Mouse (Mus musculus): Measurements from ENCODE around the gene Ntmt1. TPM values are rescaled to one million over a fixed set of nuclear protein-coding genes. Genes with fewer than 3 reads are reported as not detected.

Gene Ntmt1
- polyA plus RNA-seq, 1 experiment from 2014 or later, result 110 TPM

DNA sequence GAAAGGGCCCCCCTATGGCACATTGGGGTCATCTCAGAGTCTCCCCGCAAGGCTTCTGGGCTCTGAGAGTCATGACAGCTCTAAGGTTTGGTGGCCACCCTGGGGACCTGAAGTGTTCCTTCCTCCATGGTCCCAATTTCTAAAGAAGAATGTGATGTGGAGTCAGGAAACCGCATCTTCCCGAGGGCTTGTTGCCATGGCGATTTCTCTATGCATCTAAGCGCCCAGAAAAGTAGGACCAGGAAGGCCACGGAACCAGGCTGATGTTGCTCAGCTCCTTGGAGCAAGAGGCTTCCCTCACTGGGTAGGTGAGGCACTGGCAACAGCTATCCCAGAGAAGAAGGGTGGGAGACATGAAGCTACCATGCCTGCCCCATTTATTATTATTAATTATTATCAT lies 49.5 kb downstream of the Ntmt1 start:
- Histone ChIP-seq H3K36me3 (ENCODE audit: control insufficient read depth, insufficient read depth, low read length) (no peaks in the 10 kb centered on the region), H3K9ac (ENCODE audit: low read length) (no peak overlapping the region), H3K4me3 (ENCODE audit: low read depth, low read length) (no peak overlapping the region), H3K9me3 (ENCODE audit: control insufficient read depth, low read length) (no peaks in the 10 kb centered on the region), H3K4me2 (ENCODE audit: low read depth) (no peak overlapping the region), H3K27ac (ENCODE audit: low read depth, low read length) (no peak overlapping the region), H3K27me3 (ENCODE audit: control insufficient read depth, insufficient read depth, low read length) (no peaks in the 10 kb centered on the region), H3K4me1 (ENCODE audit: control insufficient read depth, insufficient read depth, low read length) (peaks cover 5% of the 10 kb centered on the region)
- ATAC-seq (ENCODE audit: insufficient read depth, low FRiP score, low TSS enrichment) (no peak), DNase-seq (ENCODE audit: low spot score) (no peak)
- WGBS, result 81% methylated on average over 6 of the region's 6 CpGs

DNA sequence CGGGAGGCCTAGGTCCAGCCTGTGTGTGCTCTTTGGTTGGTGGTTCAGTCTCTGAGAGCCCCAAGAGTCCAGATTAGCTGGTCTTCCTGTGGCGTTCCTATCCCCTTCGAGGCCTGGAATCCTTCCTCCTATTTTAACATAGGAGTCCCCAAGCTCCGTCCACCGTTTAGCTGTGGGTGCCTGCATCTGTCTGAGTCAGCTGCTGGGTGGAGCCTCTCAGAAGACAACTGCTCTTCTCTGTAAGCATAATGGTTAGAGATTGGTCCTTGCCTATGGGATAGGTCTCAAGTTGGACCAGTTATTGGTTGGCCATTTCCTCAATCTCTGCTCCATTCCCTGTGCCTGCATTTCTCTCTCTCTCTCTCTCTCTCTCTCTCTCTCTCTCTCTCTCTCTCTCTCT lies 52.2 kb downstream of the Ntmt1 start:
- WGBS, result 65% methylated on average over 5 of the region's 5 CpGs
- no peaks in the 10 kb centered on the region for H3K36me3 ChIP-seq (ENCODE audit: control insufficient read depth, insufficient read depth, low read length)
- no peak for ATAC-seq (ENCODE audit: insufficient read depth, low FRiP score, low TSS enrichment)

GRCm38 (mm10) chr2:30862081-30862480 lies 54.5 kb downstream of the Ntmt1 start:
- H3K36me3 ChIP-seq (ENCODE audit: control insufficient read depth, insufficient read depth, low read length), result no peaks in the 10 kb centered on the region
- ATAC-seq (ENCODE audit: insufficient read depth, low FRiP score, low TSS enrichment) (no peak), DNase-seq (ENCODE audit: low spot score) (no peak)
- H3K4me3 ChIP-seq (ENCODE audit: low read depth, low read length), result no peak overlapping the region
- H3K27me3 ChIP-seq (ENCODE audit: control insufficient read depth, insufficient read depth, low read length), result peaks cover 13% of the 10 kb centered on the region
- H3K4me1 ChIP-seq (ENCODE audit: control insufficient read depth, insufficient read depth, low read length), result peaks cover 9% of the 10 kb centered on the region
- 65% methylated on average over 4 of the region's 4 CpGs for WGBS
- H3K9ac ChIP-seq (ENCODE audit: low read length), result no peak overlapping the region
- H3K4me2 ChIP-seq (ENCODE audit: low read depth), result no peak overlapping the region
- H3K27ac ChIP-seq (ENCODE audit: low read depth, low read length), result no peak overlapping the region
- H3K9me3 ChIP-seq (ENCODE audit: control insufficient read depth, low read length), result no peaks in the 10 kb centered on the region

More for the DNA sequence above, 52.2 kb downstream of the Ntmt1 start:
- Histone ChIP-seq H3K27ac (ENCODE audit: low read depth, low read length) (no peak overlapping the region), H3K9me3 (ENCODE audit: control insufficient read depth, low read length) (no peaks in the 10 kb centered on the region), H3K4me2 (ENCODE audit: low read depth) (no peak overlapping the region), H3K4me3 (ENCODE audit: low read depth, low read length) (no peak overlapping the region), H3K9ac (ENCODE audit: low read length) (no peak overlapping the region), H3K4me1 (ENCODE audit: control insufficient read depth, insufficient read depth, low read length) (peaks cover 7% of the 10 kb centered on the region), H3K27me3 (ENCODE audit: control insufficient read depth, insufficient read depth, low read length) (peaks cover 8% of the 10 kb centered on the region)
- no peak for DNase-seq (ENCODE audit: low spot score)

DNA sequence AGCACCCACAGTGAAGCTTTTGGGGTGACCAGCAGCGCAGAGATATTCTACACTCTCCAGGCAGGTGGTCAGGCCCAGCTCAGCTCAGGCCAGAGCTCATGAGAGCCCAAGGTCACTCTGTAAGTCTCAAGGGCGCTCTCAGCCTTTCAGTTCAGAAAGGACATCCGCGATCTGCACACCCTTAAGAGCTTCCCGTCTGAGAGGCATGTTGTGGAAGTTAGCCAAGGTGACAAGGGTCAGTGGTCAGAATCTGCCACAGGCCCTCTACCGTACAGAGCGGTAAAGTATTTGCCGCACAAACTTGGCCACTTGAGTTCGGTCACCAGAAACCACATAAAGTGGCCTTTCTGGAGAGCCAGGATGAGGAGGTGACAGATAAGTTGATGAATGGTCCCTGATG lies 55.9 kb downstream of the Ntmt1 start:
- no peak for DNase-seq (ENCODE audit: low spot score)
- H3K27ac ChIP-seq (ENCODE audit: low read depth, low read length), result no peak overlapping the region
- H3K27me3 ChIP-seq (ENCODE audit: control insufficient read depth, insufficient read depth, low read length), result peaks cover 13% of the 10 kb centered on the region
- WGBS, result 66% methylated on average over 9 of the region's 9 CpGs
- no peak overlapping the region for H3K9ac ChIP-seq (ENCODE audit: low read length)
- H3K4me3 ChIP-seq (ENCODE audit: low read depth, low read length), result no peak overlapping the region
- ATAC-seq (ENCODE audit: insufficient read depth, low FRiP score, low TSS enrichment), result no peak
- H3K4me2 ChIP-seq (ENCODE audit: low read depth), result no peak overlapping the region
- H3K4me1 ChIP-seq (ENCODE audit: control insufficient read depth, insufficient read depth, low read length), result peaks cover 9% of the 10 kb centered on the region
- H3K9me3 ChIP-seq (ENCODE audit: control insufficient read depth, low read length), result no peaks in the 10 kb centered on the region
- no peaks in the 10 kb centered on the region for H3K36me3 ChIP-seq (ENCODE audit: control insufficient read depth, insufficient read depth, low read length)

DNA sequence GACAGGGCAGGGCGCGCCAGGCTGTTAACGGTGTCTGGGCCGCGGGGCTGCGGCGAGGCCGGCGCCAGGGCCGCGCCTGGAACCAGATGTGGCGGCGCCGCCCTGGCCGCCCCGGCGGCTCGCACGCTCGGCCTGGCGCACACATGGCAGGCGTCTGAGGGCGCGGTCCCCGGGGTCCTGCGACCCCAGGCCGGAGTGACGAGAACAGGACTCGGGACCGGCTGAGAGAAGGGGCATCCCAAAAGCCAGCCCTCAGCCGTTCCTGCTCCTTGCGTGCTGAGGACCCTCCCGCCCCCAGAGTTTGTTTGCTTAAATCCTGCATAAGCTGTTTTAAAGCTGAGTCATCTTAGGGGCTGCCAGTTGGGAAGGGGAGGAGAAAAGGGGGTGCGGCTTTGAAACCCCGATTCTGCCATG lies 57.3 kb downstream of the Ntmt1 start:
- peak; percentile 45 for DNase-seq (ENCODE audit: low spot score)
- no peaks in the 10 kb centered on the region for H3K9me3 ChIP-seq (ENCODE audit: control insufficient read depth, low read length)
- 2% methylated on average over 35 of the region's 35 CpGs for WGBS
- peaks cover 9% of the 10 kb centered on the region for H3K4me1 ChIP-seq (ENCODE audit: control insufficient read depth, insufficient read depth, low read length)
- peak overlapping the region; percentile 26 for H3K4me3 ChIP-seq (ENCODE audit: low read depth, low read length)
- H3K9ac ChIP-seq (ENCODE audit: low read length), result peak overlapping the region; percentile 33
- no peak overlapping the region for H3K27ac ChIP-seq (ENCODE audit: low read depth, low read length)
- H3K4me2 ChIP-seq (ENCODE audit: low read depth), result peak overlapping the region; percentile 41
- peaks cover 13% of the 10 kb centered on the region for H3K27me3 ChIP-seq (ENCODE audit: control insufficient read depth, insufficient read depth, low read length)
- no peak for ATAC-seq (ENCODE audit: insufficient read depth, low FRiP score, low TSS enrichment)
- H3K36me3 ChIP-seq (ENCODE audit: control insufficient read depth, insufficient read depth, low read length), result no peaks in the 10 kb centered on the region

DNA sequence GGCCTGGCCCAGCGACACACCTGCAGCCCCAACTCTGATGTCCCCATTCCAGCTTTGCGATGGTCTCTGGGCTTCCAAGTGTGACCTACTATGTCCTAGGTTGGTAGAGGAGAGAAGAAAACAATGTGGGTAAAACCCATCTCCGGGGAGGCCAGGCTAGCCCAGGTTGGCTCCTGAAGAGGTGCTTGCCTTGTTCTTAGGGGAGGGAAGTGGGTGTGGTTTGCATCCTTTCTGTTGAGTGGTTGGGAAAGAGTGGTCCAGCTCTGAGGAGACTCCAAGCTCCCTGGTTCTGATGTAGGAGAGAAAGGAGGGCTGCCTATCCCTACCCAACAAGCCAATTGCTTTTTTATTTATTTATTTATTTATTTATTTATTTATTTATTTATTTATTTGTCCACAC lies 57.8 kb downstream of the Ntmt1 start:
- WGBS, result 51% methylated on average over 3 of the region's 3 CpGs
- no peak for DNase-seq (ENCODE audit: low spot score)
- ATAC-seq (ENCODE audit: insufficient read depth, low FRiP score, low TSS enrichment), result no peak
- Histone ChIP-seq H3K9ac (ENCODE audit: low read length) (no peak overlapping the region), H3K27ac (ENCODE audit: low read depth, low read length) (no peak overlapping the region), H3K4me2 (ENCODE audit: low read depth) (no peak overlapping the region), H3K9me3 (ENCODE audit: control insufficient read depth, low read length) (no peaks in the 10 kb centered on the region), H3K36me3 (ENCODE audit: control insufficient read depth, insufficient read depth, low read length) (no peaks in the 10 kb centered on the region), H3K4me3 (ENCODE audit: low read depth, low read length) (no peak overlapping the region), H3K4me1 (ENCODE audit: control insufficient read depth, insufficient read depth, low read length) (peaks cover 9% of the 10 kb centered on the region), H3K27me3 (ENCODE audit: control insufficient read depth, insufficient read depth, low read length) (peaks cover 13% of the 10 kb centered on the region)

GRCm38 (mm10) chr2:30870863-30871262 lies 63.2 kb downstream of the Ntmt1 start:
- 80% methylated on average over 8 of the region's 8 CpGs for WGBS
- ATAC-seq (ENCODE audit: insufficient read depth, low FRiP score, low TSS enrichment), result no peak
- no peaks in the 10 kb centered on the region for H3K36me3 ChIP-seq (ENCODE audit: control insufficient read depth, insufficient read depth, low read length)
- no peak overlapping the region for H3K4me2 ChIP-seq (ENCODE audit: low read depth)
- 0 out of 2 replicates have a peak, but pooled peaks cover 2% of the 10 kb centered on the region for H3K4me1 ChIP-seq (ENCODE audit: control insufficient read depth, insufficient read depth, low read length)
- no peak for DNase-seq (ENCODE audit: low spot score)
- H3K4me3 ChIP-seq (ENCODE audit: low read depth, low read length), result no peak overlapping the region
- no peak overlapping the region for H3K9ac ChIP-seq (ENCODE audit: low read length)
- H3K27ac ChIP-seq (ENCODE audit: low read depth, low read length), result no peak overlapping the region
- H3K27me3 ChIP-seq (ENCODE audit: control insufficient read depth, insufficient read depth, low read length), result no peaks in the 10 kb centered on the region
- no peaks in the 10 kb centered on the region for H3K9me3 ChIP-seq (ENCODE audit: control insufficient read depth, low read length)

Other genes with a start within 250 kb of the Ntmt1 start
- gene Cstad, start 212.8 kb upstream of the Ntmt1 start, polyA plus RNA-seq (2014; fragmentation: Nextera tagmentation; extraction: Ambion mirVana), result 0.48 TPM in 1 of 2 replicates, not detected in the other
- 1.8 and 2.5 TPM in 2 replicates for gene 1700001O22Rik, start 4.2 kb upstream of the Ntmt1 start, polyA plus RNA-seq (2014; fragmentation: Nextera tagmentation; extraction: Ambion mirVana)
- gene Asb6, start 22.5 kb downstream of the Ntmt1 start, polyA plus RNA-seq (2014; fragmentation: Nextera tagmentation; extraction: Ambion mirVana), result 32.3 and 36.9 TPM in 2 replicates
- 8.9 and 13.8 TPM in 2 replicates for gene Prrx2, start 27.1 kb downstream of the Ntmt1 start, polyA plus RNA-seq (2014; fragmentation: Nextera tagmentation; extraction: Ambion mirVana)
- gene Ptges, start 122.0 kb downstream of the Ntmt1 start, polyA plus RNA-seq (2014; fragmentation: Nextera tagmentation; extraction: Ambion mirVana), result 2.6 and 4.3 TPM in 2 replicates
- 20.7 and 22.7 TPM in 2 replicates for gene Tor1b, start 145.1 kb downstream of the Ntmt1 start, polyA plus RNA-seq (2014; fragmentation: Nextera tagmentation; extraction: Ambion mirVana)
- gene Tor1a, start 160.1 kb downstream of the Ntmt1 start, polyA plus RNA-seq (2014; fragmentation: Nextera tagmentation; extraction: Ambion mirVana), result 71.0 and 81.8 TPM in 2 replicates
- gene BC005624, start 174.4 kb downstream of the Ntmt1 start, polyA plus RNA-seq (2014; fragmentation: Nextera tagmentation; extraction: Ambion mirVana), result 62.4 and 70.7 TPM in 2 replicates
- gene Usp20, start 174.5 kb downstream of the Ntmt1 start, polyA plus RNA-seq (2014; fragmentation: Nextera tagmentation; extraction: Ambion mirVana), result 17.9 and 18.2 TPM in 2 replicates